Mouse (Mus musculus): Measurements from ENCODE around the gene Mapk3. TPM values are rescaled to one million over a fixed set of nuclear protein-coding genes. Genes with fewer than 3 reads are reported as not detected.

The Mapk3 gene
- polyA plus RNA-seq, 1 experiment from 2014 or later, result 80.7 TPM

DNA sequence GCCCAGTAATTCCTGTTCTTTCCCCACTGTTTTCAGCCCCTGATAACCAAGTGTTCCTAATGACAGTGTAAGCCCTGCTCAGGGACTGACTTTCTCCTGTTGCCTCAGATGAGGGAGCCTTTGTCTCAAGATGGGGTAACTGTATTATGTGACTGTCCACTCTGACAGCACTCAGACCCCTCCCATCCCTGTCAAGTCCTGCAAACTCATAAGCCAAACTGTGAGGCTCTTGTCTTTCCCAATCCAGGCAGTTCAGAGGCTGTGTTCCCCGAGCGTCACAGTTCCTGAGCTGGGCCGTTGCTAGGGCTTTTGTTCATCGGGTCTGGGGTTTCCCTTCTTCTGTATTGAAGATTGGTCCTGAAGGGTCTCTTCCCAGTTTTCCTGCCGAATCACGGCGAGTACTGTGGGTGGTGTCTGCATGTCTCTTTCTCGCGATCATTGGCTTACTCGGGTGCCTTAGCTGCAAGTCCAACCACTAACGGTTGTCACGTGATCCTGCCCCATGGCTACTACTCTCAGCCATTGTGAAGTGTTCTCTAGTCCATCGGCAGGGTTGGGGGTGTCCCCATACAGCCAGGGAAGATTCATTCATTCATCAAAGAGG is 19.2 kb upstream of the Mapk3 start:
- WGBS, result 70% methylated on average over 13 of the region's 13 CpGs
- Histone ChIP-seq H3K4me1 (replicated peaks) (peaks cover 9% of the 10 kb centered on the region; the same call in 1 of the 2 replicates), H3K4me2 (replicated peaks) (no peak overlapping the region)

DNA sequence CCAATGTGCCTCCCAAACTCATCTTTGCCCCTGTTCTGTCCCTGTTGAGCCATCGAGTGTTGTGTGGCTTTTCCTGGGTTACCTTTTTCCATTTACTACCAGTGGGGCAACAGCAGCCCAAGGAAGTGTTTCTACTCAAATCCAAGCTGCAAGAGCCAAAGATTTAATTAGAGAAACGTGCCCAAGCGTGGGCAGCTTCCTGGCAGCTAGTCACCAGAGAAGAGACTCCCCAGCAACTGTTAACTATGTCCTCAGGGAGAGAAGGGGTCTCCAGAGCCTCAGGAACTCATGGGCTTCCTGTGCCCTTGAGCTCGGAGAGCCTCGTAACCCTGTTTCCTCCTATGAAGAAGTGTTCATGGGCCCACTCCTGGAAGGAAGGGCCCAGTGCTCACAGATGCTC is 18.4 kb upstream of the Mapk3 start:
- no peaks in the 10 kb centered on the region for H3K9me3 ChIP-seq
- WGBS, result 86% methylated on average over 5 of the region's 5 CpGs
- H3K4me3 ChIP-seq (replicated peaks), result no peak overlapping the region
- H3K27ac ChIP-seq, result no peak overlapping the region
- H3K4me2 ChIP-seq (replicated peaks), result no peak overlapping the region
- no peaks in the 10 kb centered on the region for H3K36me3 ChIP-seq
- ATAC-seq, result no peak
- no peak overlapping the region for H3K9ac ChIP-seq (replicated peaks)
- H3K27me3 ChIP-seq, result no peaks in the 10 kb centered on the region
- peaks cover 9% of the 10 kb centered on the region; the same call in 1 of the 2 replicates for H3K4me1 ChIP-seq (replicated peaks)

More for the DNA sequence above, 19.2 kb upstream of the Mapk3 start:
- Histone ChIP-seq H3K9ac (replicated peaks) (no peak overlapping the region), H3K36me3 (no peaks in the 10 kb centered on the region), H3K27me3 (no peaks in the 10 kb centered on the region), H3K27ac (no peak overlapping the region), H3K9me3 (no peaks in the 10 kb centered on the region), H3K4me3 (replicated peaks) (no peak overlapping the region)
- ATAC-seq, result no peak

- Histone ChIP-seq H3K27ac (no peak overlapping the region), H3K9ac (replicated peaks) (no peak overlapping the region), H3K27me3 (no peaks in the 10 kb centered on the region), H3K4me3 (replicated peaks) (no peak overlapping the region), H3K9me3 (no peaks in the 10 kb centered on the region), H3K4me2 (replicated peaks) (no peak overlapping the region), H3K4me1 (replicated peaks) (peaks cover 9% of the 10 kb centered on the region; the same call in 1 of the 2 replicates), H3K36me3 (no peaks in the 10 kb centered on the region)
- no peak for ATAC-seq
- WGBS, result 85% methylated on average over 5 of the region's 5 CpGs
These were observed 17.9 kb upstream of the Mapk3 start for GRCm38 (mm10) chr7:126741452-126741851.

DNA sequence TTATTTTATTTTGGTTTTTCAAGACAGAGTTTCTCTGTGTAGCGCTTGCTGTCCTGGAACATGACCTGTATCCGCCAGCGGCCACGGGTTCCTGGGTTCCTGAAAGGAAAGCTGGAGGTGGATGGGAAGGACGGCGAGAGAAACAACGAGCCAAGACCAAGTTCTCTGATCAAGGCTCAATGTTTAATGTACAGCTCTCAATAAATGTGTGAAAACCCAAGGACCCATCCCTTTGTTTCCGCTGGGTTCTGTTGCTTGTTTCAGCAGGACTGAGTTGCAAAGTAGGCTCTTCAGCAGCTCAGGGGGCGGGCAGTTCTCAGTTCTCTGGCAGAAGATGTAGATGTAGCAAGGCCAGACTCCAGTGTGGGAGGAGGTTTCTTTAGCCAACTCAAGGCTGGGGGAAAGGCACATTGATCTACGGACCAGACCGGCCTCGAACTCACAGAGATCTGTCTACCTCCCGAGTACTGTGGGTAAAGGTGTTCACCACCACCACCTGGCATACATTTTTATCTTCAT is 17.4 kb upstream of the Mapk3 start:
- no peaks in the 10 kb centered on the region for H3K9me3 ChIP-seq
- no peak overlapping the region for H3K9ac ChIP-seq (replicated peaks)
- 93% methylated on average over 13 of the region's 13 CpGs for WGBS
- no peaks in the 10 kb centered on the region for H3K36me3 ChIP-seq
- H3K4me3 ChIP-seq (replicated peaks), result no peak overlapping the region
- H3K4me1 ChIP-seq (replicated peaks), result peaks cover 9% of the 10 kb centered on the region; the same call in 1 of the 2 replicates
- H3K27ac ChIP-seq, result no peak overlapping the region
- no peak for ATAC-seq
- no peaks in the 10 kb centered on the region for H3K27me3 ChIP-seq
- no peak overlapping the region for H3K4me2 ChIP-seq (replicated peaks)

DNA sequence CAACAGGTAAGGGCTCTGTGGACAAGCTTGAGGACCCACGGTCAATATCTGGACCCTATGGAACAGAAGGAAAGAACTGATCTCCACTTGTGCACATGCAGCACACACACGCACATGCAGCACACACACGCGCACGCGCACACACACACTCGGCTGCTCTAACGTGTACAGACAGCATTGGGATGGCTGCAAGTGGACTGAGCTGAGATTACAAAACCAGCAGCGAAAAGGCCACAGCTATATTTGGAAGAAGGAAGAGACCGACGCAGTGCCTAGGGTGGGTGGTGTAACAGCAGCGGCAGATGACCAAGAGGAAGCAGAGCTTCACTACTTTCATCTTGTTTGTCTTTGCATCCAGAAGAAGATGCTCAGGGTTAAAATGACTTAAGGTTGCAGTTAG is 13.3 kb upstream of the Mapk3 start:
- Histone ChIP-seq H3K27me3 (no peaks in the 10 kb centered on the region), H3K4me1 (replicated peaks) (no peaks in the 10 kb centered on the region), H3K9ac (replicated peaks) (no peak overlapping the region), H3K27ac (no peak overlapping the region), H3K4me2 (replicated peaks) (no peak overlapping the region), H3K36me3 (no peaks in the 10 kb centered on the region), H3K4me3 (replicated peaks) (no peak overlapping the region), H3K9me3 (no peaks in the 10 kb centered on the region)
- WGBS, result 93% methylated on average over 12 of the region's 12 CpGs
- ATAC-seq, result no peak

DNA sequence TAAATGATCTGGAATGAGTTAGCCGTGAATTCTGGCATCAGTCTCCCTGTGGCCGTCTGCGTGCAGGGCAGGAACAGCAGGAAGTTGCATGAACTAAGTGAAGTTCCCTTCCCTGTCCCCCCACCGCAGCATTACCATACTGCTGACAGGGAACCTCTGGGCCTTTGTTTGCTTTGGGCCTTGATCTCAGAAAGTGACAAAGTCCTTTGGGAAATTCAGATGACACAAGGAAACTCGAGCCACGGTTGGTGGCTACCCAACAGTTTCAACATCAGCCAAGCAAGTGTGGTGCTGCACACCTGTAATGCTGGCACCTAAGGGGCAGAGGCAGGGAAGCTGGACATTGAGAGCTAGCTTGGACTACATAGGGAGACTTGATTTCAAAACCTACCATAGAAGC is 12.6 kb upstream of the Mapk3 start:
- H3K4me2 ChIP-seq (replicated peaks), result no peak overlapping the region
- no peak overlapping the region for H3K27ac ChIP-seq
- H3K36me3 ChIP-seq, result no peaks in the 10 kb centered on the region
- H3K4me1 ChIP-seq (replicated peaks), result no peaks in the 10 kb centered on the region
- no peaks in the 10 kb centered on the region for H3K27me3 ChIP-seq
- no peak overlapping the region for H3K4me3 ChIP-seq (replicated peaks)
- no peak overlapping the region for H3K9ac ChIP-seq (replicated peaks)
- H3K9me3 ChIP-seq, result no peaks in the 10 kb centered on the region
- WGBS, result 56% methylated on average over 6 of the region's 6 CpGs
- no peak for ATAC-seq

DNA sequence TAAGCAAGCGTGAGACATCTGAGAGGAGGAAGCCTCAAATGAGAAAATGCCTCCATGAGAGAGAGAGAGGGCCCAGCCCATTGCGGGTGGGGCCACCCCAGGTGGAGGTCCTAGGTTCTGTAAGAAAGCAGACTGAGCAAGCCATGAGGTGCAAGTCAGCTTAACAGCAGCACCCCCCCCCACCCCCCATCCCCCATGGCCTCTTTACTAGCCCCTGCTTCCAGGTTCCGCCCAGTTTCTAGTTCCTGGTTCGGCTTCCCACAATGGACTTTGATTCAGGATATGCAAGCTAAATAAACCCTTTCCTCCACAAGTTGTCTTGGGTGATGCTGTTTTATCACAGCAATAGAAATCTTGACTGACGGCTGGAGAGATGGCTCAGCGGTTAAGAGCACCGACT is 10.6 kb upstream of the Mapk3 start:
- Histone ChIP-seq H3K9me3 (no peaks in the 10 kb centered on the region), H3K27me3 (no peaks in the 10 kb centered on the region), H3K4me1 (replicated peaks) (no peaks in the 10 kb centered on the region), H3K4me2 (replicated peaks) (no peak overlapping the region), H3K4me3 (replicated peaks) (no peak overlapping the region), H3K27ac (no peak overlapping the region), H3K36me3 (no peaks in the 10 kb centered on the region), H3K9ac (replicated peaks) (no peak overlapping the region)
- no peak for ATAC-seq
- 81% methylated on average over 7 of the region's 7 CpGs for WGBS

DNA sequence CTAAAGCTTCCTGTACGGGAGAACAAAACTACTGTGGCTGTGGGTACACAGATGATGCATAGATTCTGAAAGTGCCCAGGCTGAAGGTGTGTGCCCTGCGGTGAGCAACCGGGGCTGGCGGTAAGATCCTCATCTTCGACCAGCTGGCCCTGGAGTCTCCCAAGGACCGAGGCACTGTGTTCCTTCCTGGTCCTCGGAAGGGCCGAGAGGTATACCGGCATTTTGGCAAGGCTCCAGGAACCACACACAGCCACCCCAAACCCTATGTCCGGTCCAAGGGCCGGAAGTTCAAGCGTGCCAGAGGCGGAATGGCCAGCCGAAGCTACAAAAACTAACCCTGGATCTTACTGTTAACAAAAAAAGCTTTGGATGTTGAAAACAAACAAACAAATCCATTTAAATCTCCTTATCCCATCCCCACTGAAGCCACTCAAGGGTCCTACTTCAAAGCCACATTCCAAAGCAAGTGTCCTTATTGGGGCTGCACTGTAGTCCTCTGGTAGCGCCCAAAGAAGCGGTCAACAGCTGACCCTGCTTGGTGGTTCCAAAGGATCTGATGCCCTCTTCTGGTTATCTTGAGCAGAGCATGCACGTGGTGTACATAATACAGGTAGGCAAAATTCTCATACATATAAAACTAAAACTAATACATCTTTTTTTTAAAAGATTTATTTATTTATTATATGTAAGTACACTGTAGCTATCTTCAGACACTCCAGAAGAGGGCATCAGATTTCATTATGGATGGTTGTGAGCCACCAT is 9.6 kb upstream of the Mapk3 start:
- H3K4me2 ChIP-seq (replicated peaks), result no peak overlapping the region
- no peak overlapping the region for H3K4me3 ChIP-seq (replicated peaks)
- no peak overlapping the region for H3K27ac ChIP-seq
- H3K36me3 ChIP-seq, result no peaks in the 10 kb centered on the region
- no peaks in the 10 kb centered on the region for H3K9me3 ChIP-seq
- H3K27me3 ChIP-seq, result no peaks in the 10 kb centered on the region
- no peaks in the 10 kb centered on the region for H3K4me1 ChIP-seq (replicated peaks)
- no peak for ATAC-seq
- 96% methylated on average over 17 of the region's 17 CpGs for WGBS
- no peak overlapping the region for H3K9ac ChIP-seq (replicated peaks)

GRCm38 (mm10) chr7:126754866-126755265 is 4.5 kb upstream of the Mapk3 start:
- Histone ChIP-seq H3K4me3 (replicated peaks) (no peak overlapping the region), H3K9me3 (no peaks in the 10 kb centered on the region), H3K4me1 (replicated peaks) (peaks cover 3% of the 10 kb centered on the region), H3K9ac (replicated peaks) (no peak overlapping the region), H3K4me2 (replicated peaks) (no peak overlapping the region), H3K36me3 (no peaks in the 10 kb centered on the region), H3K27ac (no peak overlapping the region), H3K27me3 (no peaks in the 10 kb centered on the region)
- WGBS, result 2% methylated on average over 9 of the region's 9 CpGs
- ATAC-seq, result peak; percentile 65

- H3K27ac ChIP-seq, result no peak overlapping the region
- WGBS, result 70% methylated on average over 7 of the region's 7 CpGs
- ATAC-seq, result no peak
These were observed 862 bp upstream of the Mapk3 start for GRCm38 (mm10) chr7:126758539-126758938.

GRCm38 (mm10) chr7:126759672-126760390 is 430 bp downstream of the Mapk3 start:
- no peaks in the 10 kb centered on the region for H3K9me3 ChIP-seq
- H3K4me1 ChIP-seq (replicated peaks), result peaks cover 35% of the 10 kb centered on the region
- 0% methylated on average over 22 of the region's 24 CpGs for WGBS
- H3K27me3 ChIP-seq, result no peaks in the 10 kb centered on the region
- H3K4me2 ChIP-seq (replicated peaks), result peak overlapping the region; percentile 90
- H3K27ac ChIP-seq, result peak overlapping the region; percentile 88
- peak overlapping the region; percentile 89 for H3K9ac ChIP-seq (replicated peaks)
- peak overlapping the region; percentile 79 for H3K4me3 ChIP-seq (replicated peaks)
- peak; percentile 73 for ATAC-seq
- peaks cover 25% of the 10 kb centered on the region for H3K36me3 ChIP-seq

More at GRCm38 (mm10) chr7:126758539-126758938, 862 bp upstream of the Mapk3 start:
- Histone ChIP-seq H3K4me1 (replicated peaks) (peaks cover 35% of the 10 kb centered on the region), H3K4me3 (replicated peaks) (no peak overlapping the region), H3K36me3 (peaks cover 12% of the 10 kb centered on the region), H3K4me2 (replicated peaks) (no peak overlapping the region), H3K27me3 (no peaks in the 10 kb centered on the region), H3K9ac (replicated peaks) (no peak overlapping the region), H3K9me3 (no peaks in the 10 kb centered on the region)

DNA sequence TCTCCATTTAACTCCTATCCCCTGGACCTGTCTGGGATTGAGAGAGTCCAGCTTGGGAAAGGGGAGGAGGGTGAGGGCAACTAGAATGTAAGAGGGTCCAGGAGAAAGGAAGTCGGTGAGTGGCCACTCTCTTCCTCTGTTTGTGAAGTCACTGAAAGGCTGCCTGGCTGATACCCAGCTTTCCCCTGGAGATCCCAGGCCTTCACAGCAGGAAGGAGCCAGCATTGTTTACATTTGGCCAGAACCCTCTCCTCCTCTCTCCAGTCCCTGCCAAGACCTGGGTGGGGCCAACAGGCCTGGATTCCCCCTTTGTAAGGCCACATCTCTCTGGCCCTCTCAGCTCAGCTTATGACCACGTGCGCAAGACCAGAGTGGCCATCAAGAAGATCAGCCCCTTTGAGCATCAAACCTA is 996 bp downstream of the Mapk3 start:
- Histone ChIP-seq H3K27me3 (no peaks in the 10 kb centered on the region), H3K27ac (peak overlapping the region; percentile 88), H3K9ac (replicated peaks) (peak overlapping the region; percentile 89), H3K9me3 (no peaks in the 10 kb centered on the region), H3K36me3 (peaks cover 31% of the 10 kb centered on the region), H3K4me1 (replicated peaks) (peaks cover 35% of the 10 kb centered on the region), H3K4me2 (replicated peaks) (peak overlapping the region; percentile 90), H3K4me3 (replicated peaks) (peak overlapping the region; percentile 79)
- peak; percentile 20; the same call in 1 of the 2 replicates for ATAC-seq
- 14% methylated on average over 3 of the region's 3 CpGs for WGBS
